Mouse (Mus musculus): Measurements from ENCODE around the gene Thbs4.

Thbs4 gene

DNA sequence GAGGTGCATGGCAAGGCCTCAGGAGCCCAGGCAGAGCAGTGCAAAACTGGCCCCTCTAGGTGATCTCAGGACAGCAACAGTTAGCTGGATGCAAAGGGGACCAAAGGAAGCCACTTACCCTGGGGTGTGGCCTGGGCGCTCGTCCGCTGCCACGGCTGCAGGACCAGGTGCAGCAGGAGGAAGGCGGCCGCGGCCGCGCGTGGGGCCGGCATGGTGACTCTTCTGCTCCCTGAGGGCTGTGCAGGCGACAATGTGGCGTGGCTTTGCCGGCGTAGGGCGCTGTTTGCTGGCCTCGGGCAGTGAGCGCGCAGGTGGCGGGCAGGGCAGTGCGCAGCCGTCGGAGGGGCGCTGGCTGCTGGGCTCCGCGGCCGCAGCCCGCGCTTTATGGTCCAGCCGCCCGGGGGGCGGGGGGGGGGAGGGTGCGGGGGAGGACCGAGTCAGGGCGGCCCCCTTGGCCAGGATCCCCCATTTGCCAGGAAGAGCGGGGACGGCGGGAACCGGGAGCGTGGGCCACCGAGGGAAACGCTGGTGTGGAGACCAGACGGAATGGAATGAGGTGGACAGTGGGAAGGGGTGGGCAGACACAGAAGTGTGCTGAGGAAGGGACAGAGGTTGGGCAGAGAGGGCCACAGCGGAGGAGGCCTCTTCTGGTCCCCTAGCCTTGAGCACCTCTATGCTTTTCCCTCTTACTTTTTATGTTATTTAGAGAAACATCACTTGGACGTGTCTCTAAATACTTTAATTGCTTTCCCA, at the start of gene Thbs4:
TSS of gene Thbs4 (minus strand) at position 357 of the 753 bp plus-strand sequence.
- no peak for DNase-seq

DNA sequence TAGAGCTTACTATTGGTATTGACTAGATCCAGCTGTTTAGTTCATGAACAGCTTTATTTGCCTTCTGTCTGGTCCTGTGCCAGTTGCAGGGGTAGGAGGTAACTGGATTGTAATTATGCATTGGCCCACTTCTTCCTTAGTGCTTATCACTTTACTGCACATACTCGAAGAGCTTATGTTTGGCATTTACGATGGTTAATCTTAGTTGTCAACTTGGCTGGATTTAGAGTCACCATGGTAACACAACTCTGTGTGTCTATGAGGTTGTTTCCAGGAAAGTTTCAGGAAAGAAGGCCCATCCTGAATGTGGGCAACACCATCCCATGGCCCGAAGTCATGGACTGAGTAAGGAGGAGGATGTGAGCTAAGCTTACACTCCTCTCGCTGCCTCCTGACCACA, 38.5 kb upstream of the Thbs4 start:
- DNase-seq = no peak

DNA sequence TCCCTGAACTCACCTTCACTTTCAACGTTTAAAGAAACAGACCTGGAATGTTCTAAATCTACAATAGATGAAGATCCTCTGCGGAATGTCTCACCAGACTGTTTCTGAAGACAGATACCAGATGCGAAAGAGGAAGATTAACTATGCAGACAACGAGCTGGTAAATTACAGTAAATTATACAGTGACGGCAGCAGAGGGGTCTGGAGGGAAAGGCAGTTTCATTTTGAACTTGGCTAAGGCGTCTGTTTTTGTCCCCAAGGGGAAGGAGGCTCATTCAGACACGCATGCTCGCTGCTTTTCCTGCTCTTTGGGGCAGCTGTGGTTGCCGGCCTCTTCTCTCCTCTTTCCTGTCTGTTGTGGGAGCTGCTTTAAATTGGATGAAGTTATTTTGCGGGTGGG, 34.2 kb upstream of the Thbs4 start:
- no peak for DNase-seq

DNA sequence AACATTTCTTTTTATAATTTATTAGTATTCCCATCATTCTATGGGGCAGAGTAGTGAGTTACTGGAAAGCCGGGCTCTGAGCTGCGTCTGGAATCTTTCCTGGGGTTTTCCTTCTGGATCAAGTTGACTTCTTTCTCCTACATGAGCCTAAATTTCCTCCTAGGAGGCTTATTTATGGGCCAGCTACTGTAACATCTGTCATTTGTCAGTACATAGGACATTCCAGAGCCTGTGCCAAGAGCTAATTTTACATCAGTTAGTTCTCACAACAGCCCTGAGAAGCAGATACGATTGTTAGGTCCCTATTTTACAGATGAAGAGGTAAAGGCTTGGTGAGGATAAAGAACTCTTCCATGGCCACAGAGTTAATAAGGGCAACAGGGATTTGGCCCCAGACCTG, 22.7 kb upstream of the Thbs4 start:
- no peak for DNase-seq

DNA sequence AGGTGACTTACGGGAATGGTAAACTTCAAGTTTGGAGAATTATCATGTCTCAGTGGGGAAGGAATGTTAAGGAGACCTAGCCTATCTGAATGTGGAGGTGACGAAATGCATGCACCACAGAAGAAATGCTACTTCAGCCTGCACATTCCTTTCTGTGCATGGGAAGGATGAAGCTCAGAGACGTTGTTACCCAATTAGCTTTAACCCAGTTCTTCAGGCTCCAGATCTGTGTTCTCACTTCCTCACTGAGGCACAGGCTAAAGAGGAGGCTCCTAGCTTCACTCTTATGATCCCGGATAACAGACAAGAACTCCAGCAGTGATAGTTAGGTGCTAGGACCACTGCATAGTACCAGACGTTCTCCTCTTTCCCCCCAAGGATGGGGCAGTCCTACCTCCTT, 21.7 kb upstream of the Thbs4 start:
- DNase-seq = no peak

DNA sequence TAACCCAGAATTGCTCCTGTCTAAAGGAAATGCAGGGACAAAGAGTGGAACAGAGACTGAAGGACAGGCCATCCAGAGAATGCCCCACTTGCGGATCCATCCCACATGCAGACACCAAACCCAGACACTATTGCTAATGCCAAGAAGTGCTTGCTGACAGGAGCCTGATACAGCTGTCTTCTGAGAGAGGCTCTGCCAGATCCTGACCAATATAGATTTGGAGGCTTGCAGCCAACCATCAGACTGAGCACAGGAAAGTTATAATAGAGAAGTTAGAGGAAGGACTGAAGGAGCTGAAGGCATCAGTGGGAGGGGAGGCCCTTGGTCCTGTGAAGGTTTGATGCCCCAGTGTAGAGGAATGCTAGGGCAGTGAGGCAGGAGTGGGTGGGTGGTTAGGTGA, 16.0 kb upstream of the Thbs4 start:
- peak; percentile 33 for DNase-seq

DNA sequence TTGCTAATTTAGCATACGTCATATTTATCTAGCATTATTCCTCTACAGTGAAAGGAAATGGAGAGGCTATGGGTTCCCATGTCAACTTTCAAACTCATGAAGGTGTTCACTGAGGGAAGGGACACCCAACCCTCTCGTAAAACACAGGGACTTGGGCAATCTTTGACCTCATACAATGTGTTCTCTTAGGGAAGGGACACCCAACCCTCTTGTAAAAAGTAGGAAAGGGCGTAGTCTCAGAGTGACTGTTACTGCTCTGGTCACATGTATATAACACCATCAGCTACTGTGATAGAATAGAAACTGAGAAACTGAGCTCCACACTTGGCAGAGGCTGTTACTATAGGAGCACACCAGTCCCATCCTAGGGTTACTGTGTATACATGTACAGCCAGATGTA, 13.2 kb upstream of the Thbs4 start:
- no peak for DNase-seq

DNA sequence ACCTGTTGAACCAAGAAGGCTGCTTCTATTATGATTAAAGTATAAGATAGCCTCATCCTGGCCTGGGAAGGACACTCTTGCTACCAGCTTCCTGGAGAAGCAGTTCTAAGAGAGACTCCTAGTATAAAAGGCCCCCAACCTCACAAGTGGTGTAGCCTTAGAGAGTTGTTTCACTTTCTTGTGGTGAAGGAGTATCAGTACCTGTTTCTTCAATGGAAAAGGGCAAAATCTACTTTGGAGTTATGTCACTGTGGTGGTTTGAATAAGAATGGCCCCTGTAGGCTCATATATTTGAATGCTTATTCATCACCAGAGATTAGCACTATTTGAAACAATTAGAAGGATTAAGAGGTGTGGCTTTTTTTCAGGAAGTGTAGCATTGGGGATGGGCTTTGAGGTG, 12.2 kb upstream of the Thbs4 start:
- DNase-seq = no peak

DNA sequence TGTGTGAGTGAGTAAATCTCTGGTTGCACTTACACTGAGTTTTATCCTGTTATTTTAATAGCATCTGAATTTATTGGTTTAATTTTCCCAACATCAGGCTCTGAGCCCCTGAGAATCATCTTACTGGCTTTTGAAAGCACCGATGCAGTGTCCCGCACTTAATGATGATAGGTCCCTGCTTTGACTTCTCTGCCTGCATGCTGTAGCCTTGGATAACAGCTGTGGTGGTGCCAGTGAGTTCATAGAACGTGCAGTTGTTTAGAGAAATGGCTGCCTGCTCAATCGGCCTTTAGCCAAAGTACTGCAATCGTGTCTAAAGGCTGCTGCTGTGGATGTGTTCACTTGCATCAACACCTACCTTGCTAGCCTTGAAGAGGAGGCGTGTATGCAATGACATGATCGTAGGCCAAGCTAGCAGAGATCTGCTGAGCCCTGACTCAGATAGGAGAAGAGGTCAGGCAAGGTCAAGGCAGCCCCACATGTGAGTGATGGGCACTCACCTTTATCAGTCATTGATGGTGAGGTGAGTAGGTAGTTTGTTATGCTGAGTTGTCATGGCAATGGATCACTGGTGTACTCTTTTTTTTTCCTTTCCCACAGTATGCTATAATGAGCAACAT, 4.8 kb upstream of the Thbs4 start:
- DNase-seq = peak; percentile 26

DNA sequence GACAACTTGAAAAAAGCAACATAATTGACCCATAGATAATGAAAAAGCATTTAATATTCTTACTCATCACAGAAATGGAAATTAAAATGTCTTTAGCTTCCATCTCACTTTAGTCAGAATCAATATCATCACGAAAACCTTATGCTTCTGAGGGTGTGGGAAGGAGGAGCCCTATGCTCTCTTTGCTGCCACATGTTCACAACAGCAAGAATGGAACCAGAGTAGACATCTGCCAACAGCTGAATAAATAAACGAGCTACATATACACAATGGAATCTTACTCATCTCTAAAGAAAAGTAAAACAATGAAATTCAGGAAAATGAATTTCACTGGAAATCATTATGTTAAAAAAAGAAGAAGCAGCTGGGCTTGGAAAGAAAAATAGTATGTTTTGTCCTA, 4.2 kb upstream of the Thbs4 start:
- DNase-seq = no peak

DNA sequence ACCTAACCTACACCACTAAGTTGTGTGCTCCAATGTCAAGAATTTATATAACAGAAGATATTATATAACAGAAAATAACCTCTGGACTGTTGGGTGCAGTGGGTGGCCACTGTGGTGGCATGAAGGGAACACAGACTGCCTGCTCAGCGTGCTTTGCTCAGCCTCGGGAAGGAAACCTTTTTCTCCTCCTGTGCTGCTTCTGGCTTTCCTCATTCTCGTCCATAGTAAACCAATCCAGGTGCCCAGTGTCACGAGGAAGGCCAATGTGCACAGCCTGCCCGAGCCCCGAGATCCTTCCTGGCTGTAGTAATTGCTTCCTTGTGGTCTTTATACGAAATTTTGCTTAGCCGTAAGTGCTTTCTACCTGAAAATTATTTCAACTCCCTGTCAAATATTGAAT, 982 bp downstream of the Thbs4 start:
- no peak for DNase-seq

DNA sequence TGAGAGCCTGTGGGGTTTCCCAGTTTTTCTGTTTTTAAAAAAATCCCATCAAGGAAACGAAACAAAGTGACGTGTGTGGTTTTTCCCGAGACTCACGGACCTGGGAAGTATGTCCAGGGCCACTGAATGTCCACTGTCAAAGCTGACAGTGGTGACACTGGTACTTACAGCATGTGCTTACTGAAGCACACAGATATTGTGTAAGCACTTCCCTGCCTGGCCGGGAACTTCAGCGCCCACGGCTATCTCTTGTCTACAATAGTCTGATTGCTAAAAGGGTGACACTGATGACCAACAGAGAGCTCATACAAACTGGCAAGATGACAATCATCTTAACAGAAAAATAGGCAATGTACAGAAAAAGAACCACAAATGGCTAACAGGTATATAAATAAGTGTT, 3.1 kb downstream of the Thbs4 start:
- no peak for DNase-seq

DNA sequence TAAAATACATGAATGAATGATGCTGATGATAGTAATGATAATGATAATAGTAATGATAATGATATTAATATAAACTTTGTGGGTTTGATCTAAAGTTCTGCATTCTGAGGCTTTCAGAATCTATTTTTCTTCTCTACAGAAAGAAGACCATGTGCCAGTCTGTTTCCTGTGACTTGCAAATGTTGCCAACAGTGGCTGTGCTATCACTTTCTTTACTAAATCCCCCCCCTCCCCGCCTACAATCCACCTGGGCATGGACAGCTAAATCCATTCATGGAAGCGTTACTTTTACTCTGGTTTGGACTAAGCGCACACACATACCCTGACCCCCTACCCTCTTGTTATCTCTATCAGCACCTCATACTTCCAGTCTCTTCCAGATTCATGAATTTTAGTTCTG, 10.3 kb downstream of the Thbs4 start:
- DNase-seq = no peak

DNA sequence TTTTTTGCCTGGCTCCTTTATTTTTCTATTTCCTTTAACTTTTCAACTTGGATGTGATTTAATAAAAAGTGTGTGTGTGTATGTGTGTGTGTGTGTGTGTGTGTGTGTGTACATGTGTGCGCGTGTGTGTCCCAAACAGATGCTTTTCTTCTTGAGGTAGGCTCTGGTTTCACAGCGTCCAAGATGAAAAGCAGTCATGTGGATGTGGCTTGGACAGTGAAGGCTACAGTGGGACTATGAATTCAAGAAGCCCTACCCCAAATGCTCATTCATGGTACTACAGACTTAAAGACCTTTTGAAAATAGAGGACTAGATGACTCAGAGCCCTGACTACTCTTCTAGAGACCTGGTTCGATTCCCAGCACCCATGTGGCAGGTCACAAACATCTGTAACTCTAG, 11.1 kb downstream of the Thbs4 start:
- no peak for DNase-seq

DNA sequence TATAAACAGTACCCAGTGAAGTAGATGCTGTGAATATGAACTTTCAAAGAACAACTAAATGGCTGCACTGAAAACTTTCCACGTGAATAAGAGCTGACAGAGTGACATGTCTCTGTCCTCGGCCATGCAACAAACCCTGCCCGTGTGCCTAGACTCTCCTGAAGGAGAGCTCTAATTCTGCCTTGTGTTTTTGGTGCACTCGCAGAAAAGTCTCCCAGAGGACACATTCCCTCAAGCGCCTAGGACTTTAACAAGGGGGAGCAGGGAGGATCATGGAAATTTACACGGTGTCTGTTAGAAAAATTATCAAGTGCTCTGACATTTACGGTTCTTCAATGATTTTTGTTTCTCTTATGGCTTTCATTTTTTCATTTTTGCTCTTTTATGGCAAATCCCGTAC, 13.7 kb downstream of the Thbs4 start:
- no peak for DNase-seq

DNA sequence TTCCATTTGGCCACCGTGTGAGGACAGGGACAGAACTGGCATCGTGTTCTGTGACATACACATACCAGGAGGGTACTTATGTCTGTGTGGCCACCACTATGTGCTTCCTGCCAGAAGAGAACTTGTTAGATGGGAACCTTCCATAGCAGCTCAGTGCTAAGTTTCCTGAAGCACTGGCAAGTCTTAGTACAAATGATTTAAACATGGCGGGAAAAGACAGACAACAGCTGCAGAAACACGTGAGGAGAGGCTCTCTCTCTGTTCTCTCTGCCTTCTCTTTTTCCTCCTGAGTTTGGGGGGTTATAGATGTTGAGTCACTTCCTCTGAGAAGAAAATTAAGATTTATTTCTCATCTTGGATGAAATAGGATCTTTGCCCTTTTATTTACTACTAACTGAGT, 14.5 kb downstream of the Thbs4 start:
- no peak for DNase-seq

DNA sequence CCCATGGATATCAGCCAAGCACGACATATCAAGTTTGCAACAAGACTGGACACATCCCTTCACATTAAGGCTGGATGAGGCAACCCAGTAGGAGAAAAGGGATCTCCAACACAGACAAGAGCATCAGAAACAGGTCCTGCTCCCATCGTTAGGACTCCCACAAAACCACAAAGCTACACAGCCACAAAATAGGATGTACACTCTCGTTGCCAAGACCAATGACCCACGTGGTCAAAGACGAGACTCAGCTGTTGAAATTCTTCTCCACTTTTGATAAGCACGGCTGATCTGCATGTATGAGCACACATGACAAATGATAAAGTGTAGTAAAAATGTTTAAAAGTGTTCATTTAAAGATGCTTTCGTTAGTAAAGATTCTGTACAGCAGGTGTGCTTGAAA, 16.0 kb downstream of the Thbs4 start:
- DNase-seq = no peak

DNA sequence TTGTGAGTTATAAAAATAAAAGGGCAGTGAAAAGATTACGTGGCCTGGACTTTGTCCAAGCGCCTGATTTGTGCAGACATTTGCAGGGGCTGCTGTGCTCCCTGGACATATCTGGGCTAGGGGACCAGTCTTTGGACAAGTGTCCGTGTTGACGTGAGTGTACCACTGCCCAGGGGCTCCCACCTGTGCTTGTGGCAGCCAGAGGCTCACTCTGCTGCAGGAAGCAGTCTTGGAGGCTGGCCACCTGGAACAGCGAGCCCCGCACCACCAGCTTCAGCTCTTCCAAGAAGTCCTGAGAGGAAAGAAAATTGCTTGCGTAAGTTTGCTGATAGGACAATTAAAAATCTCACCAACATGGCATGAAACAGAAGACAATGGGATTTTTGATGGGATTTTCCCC, 18.7 kb downstream of the Thbs4 start:
- no peak for DNase-seq

DNA sequence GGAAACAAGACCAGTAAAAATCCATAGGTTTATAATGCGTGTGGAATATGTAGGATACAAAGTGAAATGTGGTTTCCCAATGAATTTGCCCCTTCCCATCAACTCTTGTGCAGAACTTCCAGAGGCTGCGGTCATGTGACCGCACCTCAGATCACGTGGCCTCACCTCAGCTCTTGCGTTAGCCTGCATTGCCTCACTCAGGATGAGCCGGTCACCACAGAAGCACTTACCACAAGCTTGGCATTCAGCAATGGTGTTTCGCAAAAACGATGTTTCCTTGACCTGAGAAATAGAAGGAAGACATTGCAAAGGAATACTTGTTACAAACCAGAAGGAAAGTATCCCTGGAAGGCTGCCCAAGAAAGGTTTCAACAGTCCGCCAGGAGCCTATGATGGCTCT, 19.7 kb downstream of the Thbs4 start:
- no peak for DNase-seq

DNA sequence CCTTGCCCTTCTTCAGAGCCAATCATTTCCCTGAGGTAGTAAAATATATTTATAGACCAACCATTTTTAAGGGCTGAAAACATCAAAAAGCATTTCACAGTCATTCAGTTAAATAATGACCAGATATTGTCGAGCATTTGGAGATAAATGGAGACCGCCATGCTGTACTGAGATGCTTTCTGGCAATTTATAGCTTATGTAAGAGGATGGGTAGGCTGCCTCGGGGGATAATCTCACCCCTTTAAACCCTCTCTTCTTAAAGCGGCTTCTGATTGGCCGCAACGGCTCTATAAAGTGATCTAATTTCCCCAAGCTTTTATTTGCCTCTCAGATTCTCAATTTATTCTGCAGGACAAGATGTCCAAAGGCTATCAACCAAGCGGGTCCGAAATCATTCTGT, 22.1 kb downstream of the Thbs4 start:
- DNase-seq = no peak

DNA sequence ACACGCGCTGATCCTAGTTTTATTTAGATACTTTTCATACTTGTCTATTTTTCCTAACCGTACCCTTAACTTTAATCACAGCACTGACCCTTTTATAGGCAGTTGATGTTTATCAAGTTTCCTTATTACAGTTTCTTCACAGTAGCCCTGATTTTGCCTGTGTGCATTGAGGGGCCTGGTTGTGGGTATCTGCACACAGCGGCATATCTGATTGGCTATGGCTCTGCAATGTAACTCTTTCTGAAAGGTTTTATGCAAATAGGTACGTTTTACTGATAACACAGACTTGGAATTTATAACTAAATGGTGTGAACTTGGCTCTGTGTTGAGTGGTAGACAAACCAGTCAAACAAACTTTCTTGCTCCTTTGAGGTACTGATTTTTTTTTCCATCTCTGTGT, 23.1 kb downstream of the Thbs4 start:
- DNase-seq = no peak

DNA sequence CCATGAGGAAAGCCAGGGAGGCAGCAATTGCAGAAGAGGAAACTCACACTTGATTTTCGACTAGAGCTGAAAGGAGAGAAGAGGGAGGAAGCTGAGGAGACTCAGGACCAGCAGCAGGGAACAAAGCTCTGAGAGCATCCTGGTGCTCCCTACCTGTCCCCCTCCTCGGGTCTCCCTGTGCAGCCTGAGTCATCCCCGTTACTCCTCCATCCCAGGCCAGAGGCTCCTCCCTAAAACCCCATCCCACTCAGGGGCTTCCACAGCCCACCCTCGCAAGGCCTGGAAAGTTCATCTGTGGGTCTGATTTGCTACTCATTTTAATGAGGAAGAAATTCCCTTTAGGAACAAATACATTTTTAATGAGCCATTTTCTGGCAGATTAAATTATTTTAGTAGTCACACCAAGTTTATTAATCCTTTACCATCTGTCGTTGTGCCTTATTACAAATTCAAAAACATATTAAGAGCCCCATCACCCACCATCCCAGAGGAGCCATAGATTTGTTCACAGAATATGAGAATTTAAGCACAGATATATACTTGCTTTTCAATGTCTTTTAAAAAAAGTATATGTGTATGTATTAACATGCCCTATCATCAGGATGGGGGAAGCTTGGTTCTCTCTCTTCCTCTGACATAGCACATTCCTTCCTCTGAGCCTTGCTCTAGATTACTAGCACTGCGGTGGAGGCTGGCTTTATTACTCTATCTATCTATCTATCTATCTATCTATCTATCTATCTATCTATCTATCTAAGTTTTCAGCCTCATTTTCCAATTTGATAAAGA, 29.0 kb downstream of the Thbs4 start:
- DNase-seq = no peak

DNA sequence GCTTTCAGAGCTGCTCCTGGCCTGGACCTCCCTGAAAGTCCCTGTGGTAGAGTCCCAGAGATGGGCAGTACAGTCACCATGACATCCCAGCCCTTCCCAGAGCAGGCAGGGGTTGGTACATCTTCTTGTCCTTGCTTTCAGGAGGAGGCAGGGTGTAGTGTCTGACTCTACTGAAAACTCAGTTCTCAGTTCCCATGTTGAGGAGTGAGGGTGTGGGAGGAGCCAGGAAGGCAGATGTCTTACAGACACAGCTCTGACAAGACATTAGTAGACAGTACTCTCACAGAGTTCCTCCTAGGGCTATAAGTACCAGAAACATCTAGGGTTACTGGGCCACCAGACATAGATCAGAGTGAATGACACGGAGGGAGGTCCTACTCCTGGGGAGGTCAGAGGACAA, 32.3 kb downstream of the Thbs4 start:
- no peak for DNase-seq

DNA sequence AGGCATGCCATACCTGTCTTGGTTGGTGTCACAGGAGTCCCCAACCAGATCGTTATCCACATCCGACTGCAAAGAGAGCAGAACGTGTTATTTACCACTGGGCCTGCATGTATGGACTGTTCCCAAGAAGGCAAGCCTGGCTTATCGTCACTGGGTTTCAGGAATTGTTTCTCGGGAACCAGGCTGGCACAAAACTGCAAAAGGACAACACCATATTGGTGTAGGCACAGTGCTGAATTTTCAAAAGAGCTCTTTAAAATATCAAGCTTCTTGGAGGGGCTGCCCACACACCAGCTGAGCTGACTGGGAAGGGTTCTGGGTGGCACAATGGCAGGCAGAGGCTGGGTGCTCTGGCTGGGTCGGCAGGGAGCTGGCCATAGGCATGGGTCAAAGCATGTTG, 34.1 kb downstream of the Thbs4 start:
- peak; percentile 59 for DNase-seq
